Mouse (Mus musculus) layer of hippocampus, postnatal 25 days (tissue): ENCODE measurements around the gene Phc3. TPM values are rescaled to one million over a fixed set of nuclear protein-coding genes. Genes with fewer than 3 reads are reported as not detected.
A peak's percentile ranks its signal among the peaks of the same experiment; 100 is the strongest.
"Not testable (repeated sequence)": the region's sequence is repeated elsewhere in the genome, so short reads cannot be mapped to it uniquely, and the experiment has no call there.

Experiments
- DNase-seq, 2 experiments: peaks; one replicate each; pipeline ENCODE4 v3.0.0; 2022; ENCODE audit warnings: mixed read lengths in 2 of 2, low spot score in 1 of 2; ENCODE audit errors: extremely low spot score in 1 of 2
- total RNA-seq, 2 experiments: library from RNA; stranded (reverse); gene quantifications; 2 replicates each; pipeline ENCODE4 v1.2.3; 2021

Phc3 gene
- total RNA-seq, 2 experiments from 2014 or later: 31.2 to 42.4 TPM

- DNase-seq: no peak
Observed at GRCm38 (mm10) chr3:30887449-30887848, 81.8 kb downstream of the Phc3 start.

GRCm38 (mm10) chr3:30876709-30877108, 92.5 kb downstream of the Phc3 start:
- DNase-seq: no peak

GRCm38 (mm10) chr3:30869995-30870394, 99.2 kb downstream of the Phc3 start:
- DNase-seq: no peak

GRCm38 (mm10) chr3:30868625-30869024, 100.6 kb downstream of the Phc3 start:
- DNase-seq: no peak

GRCm38 (mm10) chr3:30868176-30868575, 101.0 kb downstream of the Phc3 start:
- no peak for DNase-seq

GRCm38 (mm10) chr3:30864640-30865039, 104.6 kb downstream of the Phc3 start:
- DNase-seq: no peak

- DNase-seq: no peak
Observed at GRCm38 (mm10) chr3:30863712-30864435, 105.3 kb downstream of the Phc3 start.

GRCm38 (mm10) chr3:30860705-30861104, 108.5 kb downstream of the Phc3 start:
- DNase-seq: no peak

GRCm38 (mm10) chr3:30859599-30859998, 109.6 kb downstream of the Phc3 start:
- not testable (repeated sequence) for DNase-seq

GRCm38 (mm10) chr3:30855604-30856458, 113.4 kb downstream of the Phc3 start, which contains the start of gene Gpr160:
Gpr160 (plus strand) TSS chr3:30855950.
- peak; percentile 45 to 53 for DNase-seq

GRCm38 (mm10) chr3:30853596-30853995, 115.6 kb downstream of the Phc3 start:
- no peak for DNase-seq

GRCm38 (mm10) chr3:30851422-30851821, 117.8 kb downstream of the Phc3 start:
- no peak for DNase-seq

Other genes with a start within 250 kb of the Phc3 start
- gene Samd7, start 223.1 kb downstream of the Phc3 start, total RNA-seq: not detected
- gene Sec62, start 176.5 kb downstream of the Phc3 start, total RNA-seq: 10 to 100 TPM; 96.2 to 98.3 TPM
- gene Gpr160, start 113.5 kb downstream of the Phc3 start, total RNA-seq: 1 to 10 TPM; 1.2 to 1.3 TPM
- 10 to 100 TPM; 56.8 to 63.4 TPM for gene Prkci, start 26.3 kb upstream of the Phc3 start, total RNA-seq
- 10 to 100 TPM; 67.6 to 70.0 TPM for gene Skil, start 125.6 kb upstream of the Phc3 start, total RNA-seq
- gene Cldn11, start 180.5 kb upstream of the Phc3 start, total RNA-seq: 100 to 1,000 TPM; 273 to 334 TPM